Mouse (Mus musculus): Measurements from ENCODE around the gene 1700037H04Rik. TPM values are rescaled to one million over a fixed set of nuclear protein-coding genes. Genes with fewer than 3 reads are reported as not detected.
"Not testable (repeated sequence)": the region's sequence is repeated elsewhere in the genome, so short reads cannot be mapped to it uniquely, and the experiment has no call there.

Gene 1700037H04Rik
- polyA plus RNA-seq, 1 experiment from 2014 or later: 138 TPM

DNA sequence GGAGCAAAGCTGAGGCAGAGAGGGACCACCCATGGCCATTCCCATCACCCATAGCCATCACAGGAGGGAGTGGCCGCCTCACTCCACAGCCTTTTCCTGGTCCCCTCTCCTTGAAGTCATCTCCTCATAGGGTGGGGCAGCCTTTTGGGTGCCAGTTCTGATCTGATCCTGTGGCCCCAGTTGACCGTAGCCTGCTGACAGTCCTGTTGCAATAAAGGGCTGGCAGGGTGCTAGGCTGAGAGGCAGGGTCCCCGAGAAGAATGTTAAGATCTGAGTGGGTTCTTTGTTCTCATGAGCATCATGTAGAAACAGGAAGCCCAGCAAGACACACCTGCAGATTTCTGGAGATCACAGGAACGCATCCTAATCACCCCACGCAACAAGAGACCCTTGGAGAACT, 31.7 kb downstream of the 1700037H04Rik start:
- Histone ChIP-seq H3K27ac (ENCODE audit: low read length) (no peak overlapping the region), H3K9me3 (ENCODE audit: control insufficient read depth, low read length) (no peaks in the 10 kb centered on the region), H3K4me3 (ENCODE audit: low read length) (peak overlapping the region; percentile 60), H3K4me1 (ENCODE audit: control insufficient read depth, insufficient read depth, low read length) (peaks cover 25% of the 10 kb centered on the region), H3K27me3 (replicated peaks; ENCODE audit: control insufficient read depth, insufficient read depth, low read length) (no peaks in the 10 kb centered on the region), H3K4me2 (ENCODE audit: low read depth, low read length) (peak overlapping the region; percentile 77), H3K9ac (ENCODE audit: low read depth, low read length) (peak overlapping the region; percentile 80), H3K36me3 (ENCODE audit: control insufficient read depth, insufficient read depth, low read length) (no peaks in the 10 kb centered on the region)
- ATAC-seq: no peak
- 86% methylated on average over 5 of the region's 5 CpGs for WGBS

GRCm38 (mm10) chr2:131127161-131127730, 32.6 kb downstream of the 1700037H04Rik start, which contains the start of gene Hspa12b:
Gene Hspa12b, plus strand, starts transcription at chr2:131127280.
- Histone ChIP-seq H3K27ac (ENCODE audit: low read length) (peak within 1 kb of the TSS; percentile 63), H3K9ac (ENCODE audit: low read depth, low read length) (peak within 1 kb of the TSS; percentile 80), H3K9me3 (ENCODE audit: control insufficient read depth, low read length) (no peaks in the 10 kb centered on the region), H3K4me2 (ENCODE audit: low read depth, low read length) (peak within 1 kb of the TSS; percentile 77), H3K27me3 (replicated peaks; ENCODE audit: control insufficient read depth, insufficient read depth, low read length) (no peaks in the 10 kb centered on the region), H3K4me1 (ENCODE audit: control insufficient read depth, insufficient read depth, low read length) (peaks cover 25% of the 10 kb centered on the region), H3K36me3 (ENCODE audit: control insufficient read depth, insufficient read depth, low read length) (no peaks in the 10 kb centered on the region), H3K4me3 (ENCODE audit: low read length) (peak within 1 kb of the TSS; percentile 60)
- 4% methylated on average over 28 of the region's 28 CpGs for WGBS
- ATAC-seq: peak; percentile 93

- WGBS: 59% methylated on average over 9 of the region's 9 CpGs
- Histone ChIP-seq H3K9ac (ENCODE audit: low read depth, low read length) (peak overlapping the region; percentile 80), H3K27ac (ENCODE audit: low read length) (no peak overlapping the region; the same call in 1 of the 2 replicates), H3K4me1 (ENCODE audit: control insufficient read depth, insufficient read depth, low read length) (peaks cover 25% of the 10 kb centered on the region), H3K9me3 (ENCODE audit: control insufficient read depth, low read length) (no peaks in the 10 kb centered on the region), H3K4me2 (ENCODE audit: low read depth, low read length) (no peak overlapping the region), H3K4me3 (ENCODE audit: low read length) (no peak overlapping the region), H3K27me3 (replicated peaks; ENCODE audit: control insufficient read depth, insufficient read depth, low read length) (no peaks in the 10 kb centered on the region), H3K36me3 (ENCODE audit: control insufficient read depth, insufficient read depth, low read length) (no peaks in the 10 kb centered on the region)
- ATAC-seq: no peak
These were observed 33.7 kb downstream of the 1700037H04Rik start for GRCm38 (mm10) chr2:131125964-131126815.

DNA sequence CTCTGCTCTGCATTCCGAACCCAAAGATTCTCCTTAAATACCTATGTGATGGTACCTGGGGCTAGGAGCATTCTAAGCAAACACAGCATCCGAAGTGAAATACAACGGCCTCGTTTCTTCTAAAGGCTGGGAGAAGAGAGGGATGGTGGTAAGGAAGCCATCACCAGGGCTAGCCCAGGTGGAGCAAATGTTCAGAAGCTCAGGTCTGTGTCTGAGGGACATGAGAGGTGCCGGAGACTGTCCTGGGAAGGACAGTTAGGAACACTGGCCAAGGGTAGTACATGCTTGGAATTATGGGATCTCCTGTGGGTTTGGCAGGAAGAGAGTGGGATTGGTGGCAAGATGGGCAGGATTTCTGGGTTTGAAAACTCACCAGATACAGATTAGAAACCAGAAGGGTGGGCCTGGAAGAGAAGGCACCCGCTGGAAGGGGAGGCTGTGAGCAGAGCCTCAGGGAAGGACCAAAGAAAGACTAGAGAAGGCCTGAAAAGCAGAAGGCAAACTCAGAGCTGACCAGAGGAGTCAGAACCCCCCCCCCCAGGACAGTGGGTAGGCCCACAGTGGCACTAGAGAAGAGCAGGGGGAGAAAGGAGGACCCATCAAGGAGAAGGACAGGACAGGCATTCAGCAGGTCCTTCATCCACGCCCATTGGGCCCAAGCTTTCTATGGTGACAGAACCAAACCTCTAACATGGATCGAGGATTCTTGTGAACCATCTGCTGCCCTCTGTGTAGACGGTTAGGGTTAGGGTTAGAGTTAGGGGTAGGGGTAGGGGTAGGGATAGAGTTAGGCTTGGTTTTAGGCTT, 34.5 kb downstream of the 1700037H04Rik start:
- Histone ChIP-seq H3K9ac (ENCODE audit: low read depth, low read length) (no peak overlapping the region), H3K27me3 (replicated peaks; ENCODE audit: control insufficient read depth, insufficient read depth, low read length) (no peaks in the 10 kb centered on the region)

GRCm38 (mm10) chr2:131124166-131124565, 35.7 kb downstream of the 1700037H04Rik start:
- Histone ChIP-seq H3K4me2 (ENCODE audit: low read depth, low read length) (no peak overlapping the region), H3K36me3 (ENCODE audit: control insufficient read depth, insufficient read depth, low read length) (no peaks in the 10 kb centered on the region), H3K4me3 (ENCODE audit: low read length) (no peak overlapping the region), H3K9me3 (ENCODE audit: control insufficient read depth, low read length) (no peaks in the 10 kb centered on the region), H3K27me3 (replicated peaks; ENCODE audit: control insufficient read depth, insufficient read depth, low read length) (no peaks in the 10 kb centered on the region), H3K9ac (ENCODE audit: low read depth, low read length) (no peak overlapping the region), H3K4me1 (ENCODE audit: control insufficient read depth, insufficient read depth, low read length) (peaks cover 24% of the 10 kb centered on the region), H3K27ac (ENCODE audit: low read length) (no peak overlapping the region)
- no peak for ATAC-seq
- WGBS: 81% methylated on average over 3 of the region's 3 CpGs

More for the DNA sequence above, 34.5 kb downstream of the 1700037H04Rik start:
- H3K9me3 ChIP-seq (ENCODE audit: control insufficient read depth, low read length): no peaks in the 10 kb centered on the region
- ATAC-seq: no peak
- H3K4me3 ChIP-seq (ENCODE audit: low read length): no peak overlapping the region
- 93% methylated on average over 9 of the region's 9 CpGs for WGBS
- H3K27ac ChIP-seq (ENCODE audit: low read length): no peak overlapping the region
- peaks cover 25% of the 10 kb centered on the region for H3K4me1 ChIP-seq (ENCODE audit: control insufficient read depth, insufficient read depth, low read length)
- no peak overlapping the region for H3K4me2 ChIP-seq (ENCODE audit: low read depth, low read length)
- H3K36me3 ChIP-seq (ENCODE audit: control insufficient read depth, insufficient read depth, low read length): no peaks in the 10 kb centered on the region

- Histone ChIP-seq H3K9ac (ENCODE audit: low read depth, low read length) (no peak overlapping the region), H3K27me3 (replicated peaks; ENCODE audit: control insufficient read depth, insufficient read depth, low read length) (no peaks in the 10 kb centered on the region), H3K4me3 (ENCODE audit: low read length) (no peak overlapping the region), H3K36me3 (ENCODE audit: control insufficient read depth, insufficient read depth, low read length) (no peaks in the 10 kb centered on the region), H3K4me1 (ENCODE audit: control insufficient read depth, insufficient read depth, low read length) (no peaks in the 10 kb centered on the region), H3K27ac (ENCODE audit: low read length) (no peak overlapping the region), H3K9me3 (ENCODE audit: control insufficient read depth, low read length) (no peaks in the 10 kb centered on the region), H3K4me2 (ENCODE audit: low read depth, low read length) (no peak overlapping the region)
- 58% methylated on average over 2 of the region's 2 CpGs for WGBS
- peak; percentile 83 for ATAC-seq
These were observed 40.8 kb downstream of the 1700037H04Rik start for GRCm38 (mm10) chr2:131118968-131119574.

- 88% methylated on average over 5 of the region's 5 CpGs for WGBS
- H3K4me2 ChIP-seq (ENCODE audit: low read depth, low read length): no peak overlapping the region
- no peaks in the 10 kb centered on the region for H3K27me3 ChIP-seq (replicated peaks; ENCODE audit: control insufficient read depth, insufficient read depth, low read length)
- H3K4me3 ChIP-seq (ENCODE audit: low read length): no peak overlapping the region
- ATAC-seq: no peak
- H3K27ac ChIP-seq (ENCODE audit: low read length): no peak overlapping the region
- no peaks in the 10 kb centered on the region for H3K9me3 ChIP-seq (ENCODE audit: control insufficient read depth, low read length)
- H3K9ac ChIP-seq (ENCODE audit: low read depth, low read length): no peak overlapping the region
- H3K4me1 ChIP-seq (ENCODE audit: control insufficient read depth, insufficient read depth, low read length): no peaks in the 10 kb centered on the region
- H3K36me3 ChIP-seq (ENCODE audit: control insufficient read depth, insufficient read depth, low read length): no peaks in the 10 kb centered on the region
These were observed 53.9 kb downstream of the 1700037H04Rik start for GRCm38 (mm10) chr2:131105989-131106388.

GRCm38 (mm10) chr2:131105061-131105460, 54.8 kb downstream of the 1700037H04Rik start:
- H3K9me3 ChIP-seq (ENCODE audit: control insufficient read depth, low read length); H3K4me2 ChIP-seq (ENCODE audit: low read depth, low read length); H3K4me1 ChIP-seq (ENCODE audit: control insufficient read depth, insufficient read depth, low read length); ATAC-seq; H3K27ac ChIP-seq (ENCODE audit: low read length); H3K4me3 ChIP-seq (ENCODE audit: low read length); H3K9ac ChIP-seq (ENCODE audit: low read depth, low read length); H3K36me3 ChIP-seq (ENCODE audit: control insufficient read depth, insufficient read depth, low read length); H3K27me3 ChIP-seq (replicated peaks; ENCODE audit: control insufficient read depth, insufficient read depth, low read length): not testable (repeated sequence)
- WGBS: 69% methylated on average over 4 of the region's 4 CpGs

DNA sequence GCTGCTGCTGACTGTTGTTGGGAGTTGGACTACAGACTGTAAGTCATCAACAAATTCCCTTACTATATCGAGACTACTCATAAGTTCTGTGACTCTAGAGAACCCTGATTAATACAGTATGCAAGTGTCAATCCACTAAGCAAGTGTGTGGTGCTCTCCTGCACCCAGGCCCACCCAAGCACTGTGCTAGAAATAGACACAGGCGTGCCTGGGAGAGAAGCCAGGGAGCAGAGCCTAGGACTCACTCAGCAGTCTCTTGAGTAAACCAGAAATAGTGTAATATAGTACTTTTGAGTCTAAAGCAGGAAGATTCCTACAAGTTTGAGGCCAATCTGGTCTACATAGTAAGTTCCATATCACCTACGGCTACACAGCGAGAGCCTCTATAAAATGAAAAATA, 55.9 kb downstream of the 1700037H04Rik start:
- Histone ChIP-seq H3K4me1 (ENCODE audit: control insufficient read depth, insufficient read depth, low read length) (no peaks in the 10 kb centered on the region), H3K27ac (ENCODE audit: low read length) (no peak overlapping the region), H3K27me3 (replicated peaks; ENCODE audit: control insufficient read depth, insufficient read depth, low read length) (no peaks in the 10 kb centered on the region), H3K9me3 (ENCODE audit: control insufficient read depth, low read length) (no peaks in the 10 kb centered on the region), H3K36me3 (ENCODE audit: control insufficient read depth, insufficient read depth, low read length) (no peaks in the 10 kb centered on the region), H3K4me2 (ENCODE audit: low read depth, low read length) (no peak overlapping the region), H3K4me3 (ENCODE audit: low read length) (no peak overlapping the region), H3K9ac (ENCODE audit: low read depth, low read length) (no peak overlapping the region)
- 88% methylated on average over 4 of the region's 4 CpGs for WGBS
- no peak for ATAC-seq
